Mouse (Mus musculus) embryo, embryonic 9.5 days (tissue): Measurements from ENCODE around the gene Mapk1ip1l.

Source experiments
- DNase-seq: peaks from one replicate; pipeline ENCODE4 v3.0.0-alpha.2; 2017; ENCODE audit errors: extremely low spot score

Gene Mapk1ip1l

GRCm38 (mm10) chr14:47297785-47298407 is at the start of gene Mapk1ip1l:
Gene Mapk1ip1l (plus strand): TSS chr14:47298266.
- DNase-seq: peak; percentile 96

DNA sequence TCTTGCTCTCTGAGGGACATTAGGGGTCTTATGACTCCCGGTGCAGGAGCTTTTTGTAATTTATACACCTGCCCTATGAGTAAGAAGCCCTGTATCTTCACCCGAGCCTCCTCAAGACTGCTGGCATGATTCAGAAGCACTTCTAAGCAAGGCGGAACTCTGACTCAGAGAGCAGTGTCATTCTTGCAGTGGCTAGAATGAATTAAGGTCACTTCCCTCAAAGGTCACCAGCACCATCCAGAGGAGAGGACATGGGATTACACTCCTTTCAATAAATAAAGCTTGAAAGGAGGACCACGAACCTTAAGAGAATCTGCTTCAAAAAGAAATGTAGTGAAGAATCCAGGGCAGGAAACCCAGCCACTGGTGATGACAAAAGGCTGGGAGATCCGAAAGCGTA is 48.2 kb upstream of the Mapk1ip1l start:
- DNase-seq: no peak

DNA sequence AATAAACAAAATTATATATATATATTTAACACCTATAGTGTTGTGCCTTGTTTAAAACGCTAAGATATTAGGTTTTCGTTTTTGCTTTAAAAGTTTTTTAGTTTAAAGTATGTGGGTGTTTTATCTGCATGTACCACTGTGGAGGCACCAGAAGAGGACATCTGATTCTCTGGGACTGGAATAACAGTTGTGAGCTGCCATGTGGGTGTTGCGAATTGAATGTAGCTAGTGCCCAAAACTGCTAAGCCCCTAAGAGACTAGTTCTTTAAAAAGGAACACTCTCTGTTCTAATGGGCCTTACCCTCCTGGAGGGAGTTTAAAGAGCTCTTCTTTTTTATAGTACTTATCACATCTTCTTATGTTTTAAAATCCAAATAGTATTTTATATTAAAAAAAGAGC is 33.2 kb upstream of the Mapk1ip1l start:
- DNase-seq: no peak

GRCm38 (mm10) chr14:47265829-47266228 is 32.2 kb upstream of the Mapk1ip1l start:
- DNase-seq: no peak

GRCm38 (mm10) chr14:47269056-47269455 is 29.0 kb upstream of the Mapk1ip1l start:
- DNase-seq: no peak

- DNase-seq: no peak
Measured at GRCm38 (mm10) chr14:47269706-47270105, 28.4 kb upstream of the Mapk1ip1l start.

DNA sequence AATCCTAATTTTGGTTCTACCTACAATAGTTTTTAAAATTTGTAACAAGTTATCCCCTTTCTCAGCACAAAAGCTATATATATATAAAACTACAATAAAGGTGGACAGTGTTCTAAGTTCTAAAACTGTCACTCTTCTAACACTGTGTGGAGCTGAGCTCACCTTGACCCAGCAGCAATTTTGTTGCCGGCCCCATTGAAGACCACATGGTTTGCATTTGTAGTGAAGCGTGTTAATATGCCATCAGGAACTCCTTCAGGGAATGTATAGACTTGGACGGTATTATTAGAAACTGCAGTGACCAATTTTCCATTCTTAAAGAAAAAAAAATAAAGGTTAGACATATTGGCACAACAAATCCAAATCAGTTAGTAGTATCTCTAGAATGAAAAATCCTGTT is 24.3 kb upstream of the Mapk1ip1l start:
- no peak for DNase-seq

DNA sequence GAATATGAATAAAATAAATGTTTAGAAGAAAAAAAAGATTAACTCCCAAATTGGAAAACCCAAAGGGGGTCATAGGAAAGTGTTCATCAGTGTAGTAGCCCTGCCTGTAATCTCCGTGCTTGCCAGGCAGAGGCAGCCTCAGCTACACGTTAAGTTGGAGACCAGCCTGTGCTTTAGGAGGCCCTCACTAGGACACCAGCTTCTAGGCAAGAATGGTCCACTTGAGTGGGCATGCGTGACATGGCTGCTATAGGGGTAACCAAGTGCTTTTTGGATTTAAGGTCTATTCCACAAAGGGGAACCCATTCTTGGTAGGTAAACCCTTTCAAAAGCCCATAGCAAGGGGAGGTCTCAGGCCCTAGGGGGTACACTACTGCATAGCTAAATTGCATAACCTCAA is 22.6 kb upstream of the Mapk1ip1l start:
- no peak for DNase-seq

GRCm38 (mm10) chr14:47276036-47276603 is 21.9 kb upstream of the Mapk1ip1l start:
- peak; percentile 38 for DNase-seq

DNA sequence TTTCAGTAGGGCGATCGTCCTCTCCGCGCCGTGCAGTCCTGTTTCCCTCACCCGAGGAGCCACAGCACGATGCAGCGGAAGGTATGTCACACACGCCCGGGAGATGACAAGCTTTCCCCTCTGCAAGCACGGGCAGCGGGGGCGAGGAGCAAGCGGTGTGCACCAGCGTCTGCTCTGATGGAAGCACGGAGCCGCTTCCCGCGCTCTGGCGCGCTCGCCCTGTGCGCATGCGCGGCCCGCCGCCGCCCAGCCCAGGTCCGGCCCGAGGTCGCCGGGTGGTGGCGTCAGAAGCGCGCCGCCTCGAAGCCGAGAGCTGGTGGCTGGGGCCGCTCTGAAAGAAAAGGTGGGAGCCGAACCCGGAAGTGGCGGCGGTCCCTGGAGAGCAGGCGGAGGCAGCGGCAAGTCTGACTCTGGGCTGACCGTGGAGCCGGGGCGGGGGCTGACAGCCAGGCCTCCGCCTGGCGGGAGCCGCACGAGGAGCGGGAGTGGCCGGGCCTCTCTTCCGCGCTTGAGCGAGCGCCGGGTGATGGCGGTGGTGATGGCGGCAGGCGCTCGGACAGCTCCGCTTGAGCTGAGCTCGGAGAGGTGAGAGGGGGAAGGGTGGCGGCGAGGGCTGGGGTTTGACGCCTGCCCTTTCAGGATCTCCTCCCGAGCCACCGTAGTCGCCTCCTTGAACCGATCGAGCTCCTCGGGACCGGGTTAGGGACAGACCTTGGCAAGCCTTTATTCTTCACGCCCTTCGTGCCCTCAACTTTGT is 21.3 kb upstream of the Mapk1ip1l start, which contains the start of the genes Wdhd1 and Socs4:
TSS of gene Wdhd1 (minus strand) at position 221 of the 757 bp plus-strand sequence.
TSS of gene Socs4 (plus strand) at position 295 of the 757 bp plus-strand sequence.
- peak; percentile 97 for DNase-seq

GRCm38 (mm10) chr14:47279058-47279457 is 19.0 kb upstream of the Mapk1ip1l start:
- DNase-seq: no peak

- DNase-seq: no peak
Measured at GRCm38 (mm10) chr14:47281535-47281934, 16.5 kb upstream of the Mapk1ip1l start.

DNA sequence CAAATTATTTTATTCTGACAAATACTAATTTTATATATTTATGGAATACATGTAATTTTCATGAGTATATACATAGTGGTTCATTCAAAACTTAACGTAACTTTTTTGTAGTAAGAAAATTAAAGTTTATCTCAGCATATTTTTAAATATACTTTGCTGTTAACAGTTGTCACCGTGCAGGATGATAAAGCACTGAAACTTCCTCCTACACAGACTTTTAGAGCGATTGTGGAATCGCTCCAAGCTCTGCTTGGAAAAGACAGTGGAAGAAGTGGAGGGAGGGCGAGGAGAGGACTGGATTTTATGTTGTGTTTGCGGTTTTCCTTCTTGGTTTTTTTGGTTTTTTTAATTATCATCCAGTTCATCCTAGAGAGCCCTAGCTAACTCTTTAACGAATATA is 14.5 kb upstream of the Mapk1ip1l start:
- no peak for DNase-seq

- DNase-seq: no peak
Measured at GRCm38 (mm10) chr14:47285271-47285670, 12.8 kb upstream of the Mapk1ip1l start.

- no peak for DNase-seq
Measured at GRCm38 (mm10) chr14:47286215-47286614, 11.9 kb upstream of the Mapk1ip1l start.

GRCm38 (mm10) chr14:47287021-47287420 is 11.0 kb upstream of the Mapk1ip1l start:
- no peak for DNase-seq

GRCm38 (mm10) chr14:47291772-47292171 is 6.3 kb upstream of the Mapk1ip1l start:
- DNase-seq: no peak

- no peak for DNase-seq
Measured at GRCm38 (mm10) chr14:47294136-47294535, 3.9 kb upstream of the Mapk1ip1l start.

GRCm38 (mm10) chr14:47296232-47296631 is 1.8 kb upstream of the Mapk1ip1l start:
- no peak for DNase-seq

DNA sequence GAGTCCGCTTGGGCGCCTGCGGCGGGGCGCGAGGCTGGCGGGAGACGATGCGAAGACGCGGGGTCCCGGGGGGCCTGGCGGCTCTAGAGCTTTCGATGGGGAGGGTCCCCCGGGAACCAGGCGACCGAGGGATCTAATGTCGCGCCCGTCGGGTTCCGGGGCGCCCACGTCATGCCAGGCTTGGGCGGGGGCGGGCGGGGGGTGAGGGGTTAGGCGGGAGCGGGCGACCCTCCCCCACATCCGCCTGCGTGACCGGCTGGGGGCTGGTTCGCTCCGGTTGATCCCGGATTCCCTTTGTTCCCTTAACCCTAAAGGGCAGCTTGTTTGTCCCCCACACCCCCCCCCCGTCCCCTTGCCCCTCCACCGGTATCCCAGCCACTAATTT is 334 bp downstream of the Mapk1ip1l start:
- peak; percentile 84 for DNase-seq

DNA sequence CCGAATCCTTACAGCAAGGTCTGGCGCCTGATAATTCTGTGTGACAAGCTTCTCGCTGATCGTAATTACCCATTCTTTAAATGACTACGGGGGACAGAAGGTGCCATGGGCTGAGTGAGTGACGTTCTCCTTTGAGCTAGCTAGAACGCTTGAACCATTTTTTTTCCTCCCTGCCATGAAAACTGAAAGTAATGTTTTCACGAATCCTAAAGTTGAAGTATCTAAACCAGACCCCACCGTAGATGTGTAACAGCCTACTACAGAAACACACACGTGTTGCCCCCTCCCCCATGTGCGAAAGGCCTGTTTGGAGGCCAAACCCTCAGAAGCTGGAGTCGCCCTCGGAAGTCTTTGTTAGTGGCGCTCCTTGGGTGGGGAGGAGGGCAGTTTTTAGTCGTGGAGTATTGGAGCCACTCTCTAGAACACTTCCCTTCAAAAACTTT is 774 bp downstream of the Mapk1ip1l start:
- peak; percentile 63 for DNase-seq

DNA sequence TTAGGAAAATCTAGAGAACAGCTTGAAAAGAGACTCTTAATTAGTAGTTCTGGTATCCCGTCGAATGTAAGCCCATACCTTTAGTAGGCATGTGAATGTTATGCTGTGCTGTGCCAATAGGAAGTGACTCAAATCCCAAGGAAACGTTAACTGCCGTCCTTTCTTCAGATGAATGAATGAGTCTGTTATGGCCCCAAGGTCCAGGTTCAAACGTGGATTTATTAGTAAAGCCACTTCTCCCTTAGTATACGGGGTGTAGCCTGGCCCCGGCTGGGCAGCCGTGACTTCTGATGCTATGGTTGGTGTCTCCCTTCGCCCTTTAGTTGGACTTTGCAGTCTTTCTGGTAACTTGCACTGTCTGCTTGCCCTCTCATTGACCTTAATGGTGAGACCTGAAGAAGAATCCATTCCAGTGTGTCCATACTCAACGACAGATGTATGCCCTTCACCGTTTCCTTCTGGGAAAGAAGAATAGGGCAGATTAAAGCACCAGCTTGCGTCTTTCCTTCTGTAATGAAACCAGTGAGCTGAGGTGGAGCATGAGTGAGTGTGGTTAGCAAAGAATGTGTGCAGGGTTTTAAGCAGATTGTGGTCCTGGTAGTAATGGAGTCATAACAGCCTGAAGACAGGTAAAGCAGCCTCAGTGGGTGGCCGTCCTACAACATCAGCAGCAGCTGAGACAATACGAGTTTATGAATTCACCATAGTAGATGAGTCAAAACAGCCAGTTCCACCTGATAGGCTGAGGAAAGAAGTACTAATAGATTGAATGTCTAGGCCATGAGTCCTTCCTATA is 5.0 kb downstream of the Mapk1ip1l start:
- no peak for DNase-seq
